Mouse (Mus musculus) embryo, embryonic 11.5 days (tissue): ENCODE data around the gene Dao.

Source experiments
- DNase-seq: peaks from one replicate; pipeline ENCODE4 v3.0.0-alpha.2; 2012; ENCODE audit warnings: low read depth, low spot score

Dao gene

GRCm38 (mm10) chr5:114003542-114003941, at the start of gene Dao:
Dao (plus strand) TSS chr5:114003703.
- DNase-seq = no peak

DNA sequence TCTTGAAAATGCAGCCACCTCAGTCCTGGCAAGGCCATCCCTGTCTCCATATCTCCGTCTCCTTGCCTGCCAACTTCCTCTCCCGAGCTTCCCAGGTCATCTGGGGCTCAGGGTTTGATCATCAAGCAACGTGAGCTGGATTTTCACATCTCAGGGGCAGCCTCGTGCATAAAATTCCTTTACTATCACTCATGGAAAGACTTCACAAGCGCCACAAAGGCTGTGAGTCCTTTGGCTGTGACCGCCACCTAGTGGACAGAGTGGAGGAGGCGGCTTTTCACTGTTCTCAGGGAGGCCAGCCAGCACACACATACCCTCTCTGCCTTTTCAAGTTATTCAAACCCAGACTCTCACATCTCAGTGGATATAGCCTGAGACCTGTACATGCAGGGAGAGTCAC, 49.1 kb upstream of the Dao start:
- peak; percentile 80 for DNase-seq

- no peak for DNase-seq
Observed at GRCm38 (mm10) chr5:113955281-113955680, 48.2 kb upstream of the Dao start.

- DNase-seq = no peak
Observed at GRCm38 (mm10) chr5:113955691-113956090, 47.8 kb upstream of the Dao start.

- DNase-seq = peak; percentile 79
Observed at GRCm38 (mm10) chr5:113956510-113956909, 47.0 kb upstream of the Dao start.

- no peak for DNase-seq
Observed at GRCm38 (mm10) chr5:113959039-113959438, 44.5 kb upstream of the Dao start.

- DNase-seq = no peak
Observed at GRCm38 (mm10) chr5:113960416-113960815, 43.1 kb upstream of the Dao start.

- no peak for DNase-seq
Observed at GRCm38 (mm10) chr5:113961776-113962175, 41.7 kb upstream of the Dao start.

DNA sequence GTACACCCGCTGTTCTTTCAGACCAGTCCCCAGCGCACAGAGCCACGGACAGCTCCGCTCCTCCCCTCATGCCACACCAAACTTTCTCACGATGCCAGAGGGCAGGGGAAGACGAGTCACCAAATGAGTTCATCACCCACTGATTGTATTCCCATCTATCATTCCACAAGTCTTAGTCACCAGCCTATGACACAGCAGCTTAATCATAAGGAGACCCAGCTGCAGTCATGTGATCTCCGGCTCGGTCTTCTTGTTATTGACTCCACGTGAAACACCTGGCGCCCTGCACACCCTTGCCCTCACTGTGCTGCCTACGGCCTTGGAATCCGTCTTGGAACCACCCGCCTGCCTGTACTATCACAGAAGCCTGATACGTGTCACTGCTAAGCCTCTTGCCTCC, 38.5 kb upstream of the Dao start:
- no peak for DNase-seq

- no peak for DNase-seq
Observed at GRCm38 (mm10) chr5:113965659-113966185, 37.8 kb upstream of the Dao start.

DNA sequence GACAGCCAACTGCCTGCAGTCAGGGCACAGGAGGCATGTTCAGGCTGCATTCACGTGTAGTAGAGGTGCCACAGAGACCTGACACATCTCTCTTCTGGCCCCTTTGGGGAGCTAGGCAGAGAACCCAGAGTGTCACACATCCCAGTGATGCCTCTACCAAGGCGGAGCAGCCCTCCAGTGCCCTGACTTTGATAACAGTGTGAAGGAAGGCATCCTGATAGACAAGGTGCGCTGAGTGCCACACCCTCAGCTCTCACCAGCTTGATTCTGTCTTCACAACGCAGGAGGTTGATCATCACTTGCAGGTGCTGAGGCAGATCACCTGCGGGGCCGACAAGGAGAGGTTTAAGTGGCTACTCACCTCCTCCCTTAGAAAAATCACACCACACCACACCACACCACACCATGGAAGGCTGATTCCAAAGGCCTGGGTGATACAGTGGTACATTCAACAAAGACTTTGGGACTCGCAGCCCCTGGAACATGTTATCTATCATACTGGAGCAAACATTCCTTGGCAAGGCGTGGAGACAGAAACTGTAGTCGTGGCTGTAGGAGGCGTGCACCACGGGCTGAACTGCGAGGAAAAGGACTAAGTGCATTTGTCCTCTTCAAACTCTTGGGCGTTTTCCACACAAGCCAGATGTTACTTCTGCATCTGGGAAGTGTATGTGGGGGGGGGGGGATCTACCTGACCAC, 36.9 kb upstream of the Dao start:
- DNase-seq = no peak

DNA sequence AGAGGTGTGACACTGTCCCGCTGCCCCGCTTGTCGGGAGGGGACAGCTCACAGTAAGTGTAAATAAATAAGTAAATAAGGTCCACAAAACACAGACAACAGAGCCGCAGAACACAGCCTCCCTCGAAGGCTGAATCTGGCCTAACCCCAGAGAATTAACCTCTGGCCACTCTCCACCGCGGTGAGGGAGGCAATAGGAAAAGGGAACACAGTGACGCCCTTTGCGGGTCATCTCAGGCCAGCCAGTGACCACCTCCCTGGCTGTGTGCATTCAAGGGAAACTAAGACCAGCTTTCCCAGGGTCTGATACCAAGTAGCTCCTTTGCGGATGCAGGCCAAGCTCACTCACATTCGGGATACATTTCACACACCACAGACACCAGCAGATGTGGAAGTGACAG, 35.1 kb upstream of the Dao start:
- DNase-seq = no peak

- no peak for DNase-seq
Observed at GRCm38 (mm10) chr5:113971434-113971960, 32.0 kb upstream of the Dao start.

- no peak for DNase-seq
Observed at GRCm38 (mm10) chr5:113972589-113973515, 30.7 kb upstream of the Dao start.

GRCm38 (mm10) chr5:113973790-113974189, 29.7 kb upstream of the Dao start:
- no peak for DNase-seq

DNA sequence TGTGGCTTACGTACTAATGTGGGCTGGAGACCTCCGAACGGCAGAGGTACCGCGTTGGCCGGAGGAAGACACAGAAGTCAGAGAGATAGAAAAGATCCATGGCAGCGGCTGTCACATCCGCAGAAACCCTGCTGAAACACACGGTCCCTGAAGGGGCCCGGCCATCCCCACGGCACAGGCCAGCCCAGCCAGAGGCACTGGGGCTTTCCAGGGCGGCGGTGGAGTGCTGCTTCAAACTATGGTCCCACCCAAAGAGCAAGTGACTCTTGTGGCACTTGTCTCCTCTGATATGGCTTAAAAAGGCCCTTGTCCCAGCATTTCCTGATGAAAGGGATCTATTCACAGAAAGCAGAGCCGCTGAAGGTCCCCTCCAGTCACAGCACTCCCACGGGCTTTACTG, 28.9 kb upstream of the Dao start:
- DNase-seq = no peak

DNA sequence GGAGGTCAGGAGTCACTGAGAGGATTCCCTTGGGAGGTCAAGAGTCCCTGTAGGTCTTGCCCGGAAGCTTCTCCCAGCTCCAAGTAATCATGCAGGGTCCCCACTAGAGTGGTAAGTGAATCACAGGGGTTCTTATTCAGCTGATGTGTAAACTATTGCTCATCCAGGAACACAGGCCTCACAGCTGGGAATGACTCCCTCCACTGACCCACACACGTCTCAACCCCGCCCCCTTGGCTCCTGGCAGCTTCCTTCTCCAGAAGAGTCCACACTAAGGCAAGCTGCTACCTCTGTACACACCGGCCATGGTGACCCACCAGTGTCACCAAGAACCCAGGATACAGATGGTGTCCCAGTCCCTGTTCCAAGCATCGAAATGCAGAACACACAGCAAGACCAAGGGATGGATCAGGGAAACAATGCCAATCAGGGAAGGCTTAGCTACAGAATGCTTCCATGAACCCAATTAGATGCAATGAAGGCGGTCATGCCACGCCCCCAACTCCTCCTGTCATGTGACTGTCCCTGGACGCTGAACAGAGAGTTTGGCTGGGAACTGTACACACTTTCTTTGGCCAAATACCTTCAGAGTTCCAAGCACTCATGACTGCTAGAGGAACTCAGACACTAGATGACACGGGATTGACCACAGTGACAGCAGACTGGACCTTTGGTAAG, 27.8 kb upstream of the Dao start:
- DNase-seq = no peak

DNA sequence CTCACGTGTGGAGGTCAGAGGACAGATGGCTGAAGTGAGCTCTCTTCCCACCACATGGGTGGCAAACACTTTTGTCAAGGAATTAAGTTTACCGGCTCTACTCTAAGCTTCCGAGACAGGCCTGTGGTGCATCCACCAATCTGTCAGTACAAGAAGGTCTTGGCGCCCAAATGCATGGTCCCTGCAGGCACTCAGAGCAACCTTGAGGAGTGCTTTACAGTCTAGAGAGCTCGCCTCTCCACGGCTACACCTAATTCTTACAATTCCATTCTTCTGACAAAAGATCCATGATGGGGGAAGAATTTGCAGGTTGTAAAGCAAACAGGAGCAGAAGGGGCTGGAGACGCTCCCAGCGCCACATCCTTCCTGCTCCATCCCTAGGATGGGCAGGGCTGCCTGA, 26.9 kb upstream of the Dao start:
- DNase-seq = no peak

GRCm38 (mm10) chr5:113977309-113977708, 26.2 kb upstream of the Dao start:
- DNase-seq = no peak

DNA sequence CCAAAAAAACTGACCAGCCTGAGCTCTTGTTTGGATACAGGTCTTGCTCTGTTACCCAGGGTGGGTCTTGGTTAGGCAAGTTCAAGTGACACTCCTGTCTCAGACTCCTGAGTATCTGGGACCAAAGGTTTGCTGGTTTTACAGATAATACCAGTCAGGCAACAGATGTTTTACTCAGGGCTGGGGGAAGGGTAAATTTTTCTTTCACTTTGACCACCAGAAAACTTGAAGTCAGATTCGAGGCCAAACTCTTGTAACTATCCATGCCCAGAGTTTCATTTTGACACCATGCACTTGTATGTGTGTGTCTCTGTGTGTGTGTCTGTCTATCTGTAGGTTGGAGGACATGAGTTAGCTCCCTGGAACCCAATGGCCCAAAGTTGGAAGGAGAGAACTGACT, 23.0 kb upstream of the Dao start:
- DNase-seq = no peak

GRCm38 (mm10) chr5:113981171-113981570, 22.3 kb upstream of the Dao start:
- DNase-seq = no peak

DNA sequence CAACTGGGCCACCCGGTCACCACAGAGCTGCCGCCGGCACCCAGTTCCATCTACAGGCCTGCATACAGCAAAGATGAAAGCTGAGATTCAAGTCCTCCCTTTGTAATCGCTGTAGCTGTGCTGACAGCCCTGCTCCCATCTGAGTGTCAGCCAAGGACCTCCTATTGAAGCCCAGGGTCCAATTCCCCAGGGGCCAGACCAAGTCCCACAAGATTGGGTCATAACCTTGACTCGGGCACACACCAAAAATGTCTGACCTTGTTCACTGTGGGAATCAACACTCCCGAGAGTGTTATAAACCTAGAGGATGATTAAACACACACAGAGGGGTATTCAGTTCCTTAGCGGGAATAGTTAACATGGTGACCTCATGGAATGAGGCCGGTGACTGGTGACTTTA, 21.7 kb upstream of the Dao start:
- no peak for DNase-seq
